Mouse (Mus musculus): ENCODE results near the gene Ntf3. TPM values are rescaled to one million over a fixed set of nuclear protein-coding genes. Genes with fewer than 3 reads are reported as not detected.
A peak's percentile ranks its signal among the peaks of the same experiment; 100 is the strongest.

Gene Ntf3
- total RNA-seq, 2 experiments from 2014 or later: 3.0 to 3.7 TPM

- DNase-seq: peak; percentile 76
These were observed 60.5 kb downstream of the Ntf3 start for GRCm38 (mm10) chr6:126106051-126106797.

GRCm38 (mm10) chr6:126105083-126105740 is 61.5 kb downstream of the Ntf3 start:
- DNase-seq: no peak

DNA sequence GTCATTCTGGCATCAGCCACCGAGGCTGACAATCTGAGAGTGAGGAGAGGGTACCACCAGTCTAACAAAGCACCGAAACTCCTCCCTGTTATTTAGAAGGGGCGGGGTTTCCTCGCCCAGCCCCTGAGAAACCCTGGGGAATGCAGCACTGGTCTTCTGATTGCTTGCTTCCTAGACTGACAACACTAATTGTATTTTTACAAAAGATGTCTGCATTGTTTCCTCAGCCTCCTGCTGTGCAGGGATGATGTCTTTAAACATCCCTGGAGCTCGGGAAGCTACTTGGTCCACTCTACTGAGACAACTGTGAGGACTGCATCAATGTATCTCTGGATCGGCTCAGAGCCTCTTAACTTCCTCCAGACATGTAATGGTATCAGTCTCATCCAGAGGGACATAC is 64.1 kb downstream of the Ntf3 start:
- DNase-seq: no peak

DNA sequence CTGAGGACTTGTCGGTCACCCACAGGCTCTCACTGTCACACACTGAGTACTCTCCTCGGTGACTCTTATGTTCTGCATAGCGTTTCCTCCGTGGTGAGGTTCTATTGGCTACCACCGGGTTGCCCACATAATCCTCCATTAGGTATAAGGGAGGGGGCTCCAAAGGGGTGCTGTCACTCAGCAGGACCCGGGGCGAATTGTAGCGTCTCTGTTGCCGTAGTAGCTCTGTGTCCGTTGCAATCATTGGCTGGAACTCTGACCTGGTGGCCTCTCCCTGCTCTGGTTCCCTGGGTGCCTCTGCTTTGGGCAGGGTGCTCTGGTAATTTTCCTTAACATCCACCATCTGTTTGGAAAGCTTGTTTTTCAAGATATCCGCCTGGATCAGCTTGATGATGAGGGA is 64.7 kb downstream of the Ntf3 start:
- no peak for DNase-seq

- DNase-seq: no peak
These were observed 66.1 kb downstream of the Ntf3 start for GRCm38 (mm10) chr6:126100579-126100978.

GRCm38 (mm10) chr6:126097471-126097870 is 69.2 kb downstream of the Ntf3 start:
- no peak for DNase-seq

DNA sequence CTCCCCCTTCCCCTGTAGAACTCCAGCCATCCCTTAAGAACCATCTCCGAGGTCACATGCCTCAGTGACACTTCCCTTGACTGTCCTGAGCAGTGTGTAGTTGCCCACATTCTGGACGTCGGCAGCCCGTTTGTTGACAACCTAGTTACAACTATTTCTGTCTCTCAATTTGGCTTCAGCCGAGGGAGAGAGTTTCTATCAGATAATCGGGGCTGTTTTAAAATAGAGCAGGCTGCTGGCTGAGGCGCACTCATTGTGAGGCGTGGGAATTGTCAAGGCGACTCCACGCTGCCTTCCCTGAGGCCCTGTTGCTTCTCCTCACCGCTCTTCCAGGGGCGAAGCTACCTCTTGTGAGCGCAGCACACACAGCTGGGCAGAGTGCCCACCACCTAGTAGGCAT is 70.6 kb downstream of the Ntf3 start:
- no peak for DNase-seq

DNA sequence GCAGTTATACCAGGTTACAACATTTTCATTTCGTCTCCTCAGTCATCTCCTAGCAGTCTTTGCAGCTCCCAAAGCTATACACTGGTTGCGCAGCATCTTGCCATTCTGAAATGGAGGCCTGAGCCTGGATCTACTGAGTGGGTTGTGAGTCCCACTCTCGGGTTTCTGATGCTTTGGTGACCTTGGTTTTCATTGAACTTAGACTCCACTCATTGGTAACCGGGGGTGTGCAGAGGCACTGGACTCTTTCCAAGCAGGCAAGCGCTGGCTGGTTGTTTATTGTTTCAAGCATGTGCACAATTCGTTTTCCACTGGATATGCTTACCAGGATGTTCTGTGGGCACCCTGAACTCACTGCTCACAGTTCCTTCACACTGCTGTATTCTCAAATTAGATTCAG is 71.7 kb downstream of the Ntf3 start:
- DNase-seq: no peak

DNA sequence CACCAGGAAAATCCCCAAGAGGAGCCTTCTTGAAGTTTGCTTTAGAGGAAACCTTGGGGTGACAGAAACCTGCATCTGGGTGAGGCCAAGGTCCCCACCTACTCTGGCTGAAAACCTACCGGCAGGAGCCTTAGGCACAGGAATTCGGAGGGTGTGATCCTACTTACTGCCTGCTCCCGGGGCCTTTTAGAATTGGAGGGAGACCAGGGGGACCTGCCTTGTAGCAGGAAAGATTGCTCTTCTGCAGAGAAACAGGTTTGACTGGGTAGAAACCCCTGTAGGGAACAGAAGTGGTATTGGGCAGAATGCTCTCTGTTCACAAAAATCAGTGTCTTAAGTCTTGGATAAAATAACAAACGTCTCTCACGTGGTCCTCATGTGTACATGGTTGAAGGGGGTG is 74.7 kb downstream of the Ntf3 start:
- no peak for DNase-seq

GRCm38 (mm10) chr6:126090063-126090462 is 76.6 kb downstream of the Ntf3 start:
- DNase-seq: no peak

DNA sequence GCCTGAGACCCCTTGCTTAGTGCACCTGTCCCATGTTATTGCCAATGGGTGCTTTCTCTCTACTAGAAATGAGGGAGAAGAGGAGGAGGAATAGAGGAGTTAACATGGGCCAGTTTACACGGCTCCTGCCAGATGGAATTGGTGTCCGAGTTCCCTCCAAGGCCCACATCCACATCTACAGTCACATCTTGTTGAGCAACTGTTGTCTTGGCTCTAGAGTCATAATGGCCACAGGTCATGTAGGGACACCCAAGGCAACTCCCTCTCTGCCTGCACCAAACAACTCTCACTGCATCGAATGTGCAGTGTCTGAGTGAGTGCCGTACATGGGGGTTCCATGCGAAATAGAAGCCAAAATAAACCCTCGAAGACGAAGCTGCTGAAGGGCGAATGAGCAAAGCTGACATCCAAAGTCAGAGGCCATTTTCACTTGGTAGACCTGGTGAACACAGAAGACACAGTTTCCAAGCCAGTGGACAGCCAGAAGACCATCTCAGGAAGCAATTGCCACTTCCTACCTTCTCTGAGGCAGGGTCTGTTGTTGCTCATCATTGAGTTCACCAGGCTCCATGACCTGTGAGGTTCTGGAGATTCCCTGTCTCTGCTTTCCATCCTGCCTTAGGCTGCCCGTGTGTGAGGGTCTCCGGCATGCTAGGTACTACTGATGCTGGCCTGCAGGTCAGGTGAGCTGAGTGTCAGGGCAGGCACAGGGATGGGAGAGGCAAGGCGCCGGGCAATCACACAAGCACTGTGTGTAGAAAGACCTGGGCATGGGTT is 78.0 kb downstream of the Ntf3 start:
- peak; percentile 30 for DNase-seq

GRCm38 (mm10) chr6:126086321-126086950 is 80.3 kb downstream of the Ntf3 start:
- no peak for DNase-seq

GRCm38 (mm10) chr6:126080531-126080930 is 86.2 kb downstream of the Ntf3 start:
- no peak for DNase-seq

DNA sequence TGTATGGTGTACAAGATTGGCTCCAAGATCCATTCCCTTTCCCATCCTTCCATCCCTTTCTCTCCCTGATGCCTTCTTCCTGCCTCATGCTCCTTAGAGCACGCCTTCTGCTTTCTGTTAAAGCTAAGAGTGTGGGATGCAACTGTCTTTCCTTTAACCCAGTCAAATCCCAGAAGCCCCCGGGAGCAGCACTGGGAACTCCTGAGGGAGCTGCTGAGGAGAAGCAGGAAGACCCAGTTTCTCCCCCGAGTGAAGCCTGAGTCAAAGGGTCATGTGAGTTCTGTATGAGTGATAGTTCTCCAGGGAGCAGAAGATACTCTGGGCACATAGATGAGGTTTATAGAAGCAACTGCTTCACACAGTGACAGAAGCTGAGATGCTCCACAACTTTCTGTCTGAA is 109.0 kb downstream of the Ntf3 start:
- no peak for DNase-seq

- DNase-seq: no peak
These were observed 113.6 kb downstream of the Ntf3 start for GRCm38 (mm10) chr6:126053136-126053535.
